In the genomic region with DNA sequence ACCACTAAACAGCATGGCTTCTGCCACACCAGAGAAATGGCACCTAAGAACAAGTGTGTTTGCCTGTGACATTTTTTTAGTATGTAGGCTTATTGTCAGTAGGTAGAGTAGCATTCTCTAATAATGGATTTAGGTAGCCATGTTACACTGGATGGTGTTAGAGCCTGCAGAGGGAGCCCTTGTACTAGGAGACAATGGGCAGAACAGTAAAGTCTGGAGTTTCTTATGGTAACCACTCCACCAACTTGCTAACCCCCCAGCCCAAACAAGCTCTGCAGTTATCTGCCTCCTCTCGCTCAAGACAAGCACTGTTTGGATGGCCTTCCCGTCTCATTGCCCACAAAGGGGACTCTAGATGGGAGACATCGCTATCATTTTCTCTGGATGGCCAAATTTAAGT, we compare ENCODE assay signal across 7 mouse cellular contexts.
DNase-seq lines count a peak whose midpoint lies in the region; ATAC-seq and TF ChIP-seq lines count a peak whose summit lies in the region.

No protein-coding gene starts in this region.

- no peaks in the 10 kb centered on the region for H3K36me3 ChIP-seq in midbrain, embryonic 10.5 days
- H3K36me3 ChIP-seq in midbrain, embryonic 13.5 days = no peaks in the 10 kb centered on the region
- H3K36me3 ChIP-seq in heart, postnatal 0 days (replicated peaks; ENCODE audit: control insufficient read depth, insufficient read depth, low read length) = no peaks in the 10 kb centered on the region

- no peak overlapping the region for H3K9ac ChIP-seq in midbrain, embryonic 13.5 days (replicated peaks)
- H3K9ac ChIP-seq in heart, postnatal 0 days (replicated peaks; ENCODE audit: low read depth, low read length) = no peak overlapping the region

- DNase-seq in midbrain, embryonic 10.5 days (ENCODE audit: low spot score) = peak; percentile 15
- DNase-seq in Muller cell, postnatal 12 days (ENCODE audit: inconsistent ontology term) = peak; percentile 8
- peak; percentile 23 for DNase-seq in cerebellum, adult 8-10 months
- DNase-seq in heart, postnatal 0 days (ENCODE audit: low spot score) = peak; percentile 78
- peak; percentile 21 to 23 for DNase-seq in left cerebral cortex, postnatal 14 days (ENCODE audit: low spot score in 2 of 2)
- peak; percentile 50 to 66 for DNase-seq in right cerebral cortex, adult 2 months (ENCODE audit: low spot score in 2 of 2)

- no peak overlapping the region for H3K4me3 ChIP-seq in midbrain, embryonic 10.5 days
- H3K4me3 ChIP-seq in midbrain, embryonic 13.5 days (replicated peaks) = no peak overlapping the region
- no peak overlapping the region for H3K4me3 ChIP-seq in heart, postnatal 0 days (ENCODE audit: low read depth, low read length)

- intact Hi-C loops in left cerebral cortex, postnatal 14 days (cut with DNase I) = loop anchor here (5.0 kb wide), 1 partner anchor 121 kb away; no protein-coding TSS in a partner anchor

- no peaks in the 10 kb centered on the region for H3K4me1 ChIP-seq in midbrain, embryonic 10.5 days
- H3K4me1 ChIP-seq in midbrain, embryonic 13.5 days (replicated peaks) = no peaks in the 10 kb centered on the region
- no peaks in the 10 kb centered on the region for H3K4me1 ChIP-seq in heart, postnatal 0 days (ENCODE audit: control insufficient read depth, insufficient read depth)

- TF ChIP-seq CTCF in heart, postnatal 0 days (IDR thresholded peaks at IDR 0.05; ENCODE audit: low read depth) = peak; percentile 82

- no peaks in the 10 kb centered on the region for H3K9me3 ChIP-seq in midbrain, embryonic 10.5 days (replicated peaks)
- no peaks in the 10 kb centered on the region for H3K9me3 ChIP-seq in midbrain, embryonic 13.5 days
- no peaks in the 10 kb centered on the region for H3K9me3 ChIP-seq in heart, postnatal 0 days (replicated peaks; ENCODE audit: control insufficient read depth, low read length)

- no peak for TF ChIP-seq EP300 in heart, postnatal 0 days (IDR thresholded peaks at IDR 0.05; ENCODE audit: low read depth)

- 60% methylated on average over 3 of the region's 3 CpGs for WGBS in midbrain, embryonic 10.5 days
- 61% methylated on average over 3 of the region's 3 CpGs for WGBS in midbrain, embryonic 13.5 days
- 35% methylated on average over 3 of the region's 3 CpGs for WGBS in heart, postnatal 0 days

- H3K27ac ChIP-seq in midbrain, embryonic 10.5 days (replicated peaks) = no peak overlapping the region
- no peak overlapping the region for H3K27ac ChIP-seq in midbrain, embryonic 13.5 days
- H3K27ac ChIP-seq in heart, postnatal 0 days (ENCODE audit: low read depth) = no peak overlapping the region

- no peaks in the 10 kb centered on the region for H3K27me3 ChIP-seq in midbrain, embryonic 10.5 days (ENCODE audit: low read depth, poor library complexity, severe bottlenecking)
- no peaks in the 10 kb centered on the region for H3K27me3 ChIP-seq in midbrain, embryonic 13.5 days
- no peaks in the 10 kb centered on the region for H3K27me3 ChIP-seq in heart, postnatal 0 days (ENCODE audit: control insufficient read depth, insufficient read depth, low read length)

- ATAC-seq in midbrain, embryonic 13.5 days = no peak
- peak; percentile 64; the same call in 1 of the 2 replicates for ATAC-seq in heart, postnatal 0 days (ENCODE audit: insufficient read depth, low read depth)

- H3K4me2 ChIP-seq in midbrain, embryonic 13.5 days (replicated peaks) = no peak overlapping the region
- H3K4me2 ChIP-seq in heart, postnatal 0 days (ENCODE audit: low read depth, low read length) = no peak overlapping the region

Comparison
In these comparisons a context has a peak if more than half of its experiments do, and no peak if none do; other contexts are left out.
1. DNase-seq: peak in every context shown above with its lines; median percentile 78 in heart, postnatal 0 days; 58 in right cerebral cortex, adult 2 months; 23 in cerebellum, adult 8-10 months; 22 in left cerebral cortex, postnatal 14 days; 15 in midbrain, embryonic 10.5 days; 8 in Muller cell, postnatal 12 days.